Mouse (Mus musculus) E14TG2a.4 (cell line): Measurements from ENCODE around the gene Gm37240.

Source experiments
- CTCF ChIP-seq: conservative IDR thresholded peaks from 2 replicates; pipeline ENCODE4 v1.5.1; 2014; ENCODE audit warnings: low read length
- NANOG ChIP-seq: IDR thresholded peaks from 2 replicates; pipeline ENCODE4 v1.6.1; 2014; ENCODE audit warnings: borderline replicate concordance, low read length, mixed read lengths
- POU5F1 ChIP-seq: IDR thresholded peaks from 2 replicates; pipeline ENCODE4 v1.6.1; 2014; ENCODE audit warnings: low read length, borderline replicate concordance

DNA sequence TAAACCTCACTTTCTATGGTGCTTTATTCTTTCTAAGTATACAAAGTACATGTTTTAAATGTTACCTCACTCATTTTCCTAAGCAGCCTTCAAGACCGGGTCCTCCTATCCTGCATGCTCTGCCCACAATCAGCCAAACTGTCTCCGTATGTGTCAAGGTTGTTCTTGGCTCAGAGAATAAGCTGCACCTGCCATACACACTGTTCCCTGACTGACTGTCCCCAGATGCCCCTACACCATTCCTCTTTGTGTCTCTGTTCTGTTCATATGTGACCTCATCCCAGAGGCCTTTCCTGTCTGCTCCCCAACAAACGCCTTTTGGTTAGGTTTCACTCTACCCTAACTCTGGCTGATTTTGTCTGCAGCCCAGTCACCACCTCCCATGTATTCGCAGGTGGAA, 60.0 kb downstream of the Gm37240 start:
- TF ChIP-seq CTCF (no peak), NANOG (no peak), POU5F1 (no peak)
